Mouse (Mus musculus): ENCODE data around the gene Eipr1.
"Not testable (repeated sequence)": the region's sequence is repeated elsewhere in the genome, so short reads cannot be mapped to it uniquely, and the experiment has no call there.

Gene Eipr1

DNA sequence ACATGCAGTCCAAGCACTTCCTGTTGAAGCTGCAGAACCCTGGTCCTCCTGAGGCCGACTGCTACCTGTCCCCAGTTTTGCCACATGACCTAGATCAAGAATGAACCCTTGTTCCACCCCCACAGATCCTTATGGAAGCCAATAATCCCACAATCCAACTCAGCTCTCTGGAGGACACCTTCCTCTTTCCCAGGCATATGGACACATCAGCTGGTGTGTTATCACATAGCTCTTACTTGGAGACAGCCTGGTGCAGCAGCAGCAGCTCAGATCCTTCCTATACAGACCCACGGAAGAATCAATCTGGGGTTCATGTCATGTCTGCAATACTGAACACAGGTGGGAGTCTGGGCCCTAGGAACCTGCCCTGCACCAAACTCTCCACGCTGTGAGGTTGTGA, 145.0 kb downstream of the Eipr1 start:
- DNase-seq, result no peak

DNA sequence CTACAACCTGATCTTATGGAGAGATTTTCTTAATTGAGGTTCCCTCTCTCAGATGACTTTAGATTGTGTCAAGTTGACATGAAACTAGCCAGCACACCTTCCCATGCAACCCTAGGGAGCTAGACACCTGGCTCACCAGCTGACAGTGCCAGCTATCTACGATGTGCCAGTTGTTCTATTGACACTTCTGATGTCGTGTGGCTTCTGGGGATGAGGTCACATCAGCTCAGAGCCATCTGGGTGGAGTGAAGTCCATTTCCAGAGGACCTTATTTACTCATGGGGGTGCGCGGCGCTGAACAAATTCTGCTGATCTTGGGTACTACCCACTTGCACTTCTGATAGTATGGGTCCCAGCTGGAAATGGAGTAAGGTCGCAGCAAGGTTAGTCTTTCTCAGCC, 146.7 kb downstream of the Eipr1 start:
- no peak for DNase-seq

DNA sequence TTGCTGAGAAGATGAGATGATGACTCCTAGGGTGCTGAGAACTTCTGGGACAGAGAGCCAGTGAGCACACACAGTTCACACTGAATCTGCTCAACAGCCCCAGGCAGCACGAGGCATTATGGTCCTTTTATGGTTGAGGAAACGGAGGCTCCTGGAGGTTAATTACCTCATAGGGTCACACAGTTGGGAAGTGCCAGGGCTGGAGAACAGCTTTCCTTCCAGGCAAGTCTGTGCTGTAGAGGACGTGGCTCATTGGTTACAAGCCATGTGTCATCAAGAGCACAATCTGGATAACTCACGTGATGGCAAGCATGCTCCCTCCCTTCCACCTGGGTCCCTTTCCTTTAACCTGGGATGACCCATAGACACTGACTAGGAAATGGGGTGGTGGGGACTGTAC, 148.1 kb downstream of the Eipr1 start:
- no peak for DNase-seq

DNA sequence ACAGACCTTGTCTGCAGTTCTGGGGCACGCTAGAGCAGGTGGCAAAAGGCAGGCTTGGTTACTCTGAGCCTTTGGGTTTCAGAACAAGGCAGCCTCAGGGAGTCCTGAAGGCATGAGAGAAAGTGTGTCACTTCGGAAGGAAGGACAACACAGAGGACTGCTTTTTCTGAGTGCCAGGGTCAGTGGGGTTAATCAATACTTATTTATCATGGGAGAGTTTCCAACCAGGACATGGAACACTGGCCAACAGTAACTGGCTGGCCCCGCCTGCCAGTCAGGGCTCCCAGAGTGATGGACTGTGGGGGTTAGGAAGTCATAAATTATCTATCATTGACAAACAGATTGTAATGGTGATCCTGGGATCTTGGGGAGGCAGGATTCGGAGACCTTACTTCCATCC, 148.7 kb downstream of the Eipr1 start:
- DNase-seq, result no peak

DNA sequence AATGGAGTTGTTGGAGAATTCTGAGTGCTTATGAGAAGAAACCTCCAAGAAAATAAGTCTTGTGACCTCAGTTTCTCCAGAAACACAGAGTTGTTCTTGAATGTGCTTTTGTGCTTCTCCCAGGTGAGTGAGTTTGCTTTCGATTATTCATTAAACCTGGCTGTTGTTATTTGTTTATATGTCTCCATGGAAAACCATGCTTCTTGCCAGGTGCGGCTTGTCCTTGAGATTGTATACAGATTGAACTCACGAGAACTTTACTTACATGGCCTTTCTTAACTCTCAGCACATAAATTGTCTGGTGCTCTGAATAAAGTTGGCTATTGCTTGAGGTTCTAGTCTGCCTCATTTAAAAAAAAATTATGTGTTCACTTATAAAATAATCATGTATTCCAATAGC, 150.5 kb downstream of the Eipr1 start:
- no peak for DNase-seq

DNA sequence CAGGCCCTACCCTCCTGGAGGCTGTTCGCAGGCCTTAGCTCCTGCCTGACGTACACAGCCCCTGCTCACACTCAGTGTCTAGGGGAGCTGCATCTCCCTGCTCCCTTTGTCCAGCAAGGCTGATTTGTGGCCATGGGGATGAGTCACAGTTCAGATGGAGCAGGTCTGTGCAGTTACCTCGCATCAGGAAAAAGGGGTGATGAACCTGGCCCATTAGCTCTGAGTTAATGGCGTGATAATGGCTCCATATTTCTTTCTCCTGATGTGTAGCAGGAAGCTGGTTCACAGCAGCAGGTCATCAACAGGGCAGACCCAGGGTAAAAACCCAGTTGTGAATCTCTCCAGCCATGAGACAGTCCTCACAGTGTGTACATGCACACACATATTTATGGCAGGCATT, 151.5 kb downstream of the Eipr1 start:
- DNase-seq, result no peak

DNA sequence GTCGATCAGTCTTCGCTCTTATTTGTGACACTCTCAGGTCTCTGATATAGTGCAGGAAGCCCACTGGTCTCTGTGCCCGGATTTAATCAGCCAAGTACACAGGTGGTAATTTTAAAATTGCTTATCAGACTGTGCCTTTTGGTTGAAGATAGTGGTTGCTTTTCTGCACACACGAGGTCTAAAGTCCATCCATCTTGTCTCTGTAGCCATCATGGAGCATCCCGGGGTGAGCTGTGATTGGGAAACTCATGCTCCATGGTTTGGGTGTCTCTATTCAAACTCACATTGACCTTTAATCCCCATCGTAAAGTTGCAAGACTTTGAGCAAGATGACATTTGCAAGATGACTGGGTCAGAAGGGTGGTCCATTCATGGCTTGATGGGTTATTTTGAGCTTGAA, 153.9 kb downstream of the Eipr1 start:
- no peak for DNase-seq

DNA sequence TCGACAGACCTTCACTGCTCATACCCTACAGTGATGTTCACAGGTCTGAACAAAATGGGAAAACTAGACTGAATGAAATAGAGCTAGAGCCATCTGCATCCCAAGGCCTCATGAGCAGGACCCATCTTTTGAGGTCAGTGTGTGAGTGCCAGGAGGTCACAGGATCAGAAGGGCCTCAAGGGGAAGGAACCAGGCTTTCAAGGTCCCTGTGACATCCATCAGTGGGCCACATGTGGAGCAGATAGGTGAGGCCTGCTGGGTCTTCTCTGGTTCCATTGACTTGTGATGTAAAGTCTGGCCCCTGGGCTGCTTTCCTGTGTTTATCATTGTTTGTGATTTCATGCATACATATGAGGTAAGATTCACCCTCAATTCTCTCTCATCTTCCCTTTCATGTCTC, 154.4 kb downstream of the Eipr1 start:
- DNase-seq, result no peak

DNA sequence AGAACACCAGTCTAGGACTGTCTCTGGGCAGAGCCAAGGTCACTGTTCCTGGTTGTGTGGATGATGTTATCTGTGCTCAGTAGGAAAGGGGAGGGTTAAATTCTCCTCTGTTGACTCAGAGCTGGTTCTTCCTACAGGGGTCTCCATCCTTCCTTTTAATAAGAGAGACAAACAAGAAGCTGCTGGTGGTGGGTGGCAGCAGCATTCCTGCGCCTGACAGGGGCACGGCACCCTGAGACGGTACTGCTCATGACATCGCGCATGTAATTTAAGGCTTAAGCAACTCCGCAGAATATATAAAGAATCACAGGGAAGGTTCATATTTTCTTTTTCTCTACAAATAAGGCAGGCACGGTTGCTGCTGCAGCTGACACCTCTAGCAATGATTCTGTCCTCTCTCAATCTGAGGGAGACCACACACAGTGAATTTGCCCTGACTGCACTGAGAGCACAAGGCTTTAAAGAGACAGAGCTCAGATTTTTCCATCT, 155.2 kb downstream of the Eipr1 start:
- no peak for DNase-seq

DNA sequence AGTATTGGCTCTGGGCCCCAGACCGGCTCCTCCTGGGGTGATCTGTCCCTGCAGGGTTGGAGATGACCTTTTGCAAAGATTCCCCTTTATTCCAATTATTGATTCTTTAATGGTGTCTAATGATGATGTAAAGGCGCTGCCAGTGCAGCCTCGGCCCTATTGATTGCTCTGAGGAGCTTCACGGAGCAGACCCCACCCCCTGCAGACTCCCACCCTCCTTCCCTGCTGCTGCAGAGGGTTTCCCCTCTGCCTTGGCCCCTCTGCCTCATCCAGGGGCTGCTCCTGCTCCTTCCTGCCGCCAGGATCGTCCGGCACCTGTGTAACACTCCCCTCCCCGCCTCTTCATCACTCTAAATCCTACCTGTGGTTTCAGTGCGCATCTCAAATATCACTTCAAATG, 156.2 kb downstream of the Eipr1 start:
- DNase-seq, result no peak

DNA sequence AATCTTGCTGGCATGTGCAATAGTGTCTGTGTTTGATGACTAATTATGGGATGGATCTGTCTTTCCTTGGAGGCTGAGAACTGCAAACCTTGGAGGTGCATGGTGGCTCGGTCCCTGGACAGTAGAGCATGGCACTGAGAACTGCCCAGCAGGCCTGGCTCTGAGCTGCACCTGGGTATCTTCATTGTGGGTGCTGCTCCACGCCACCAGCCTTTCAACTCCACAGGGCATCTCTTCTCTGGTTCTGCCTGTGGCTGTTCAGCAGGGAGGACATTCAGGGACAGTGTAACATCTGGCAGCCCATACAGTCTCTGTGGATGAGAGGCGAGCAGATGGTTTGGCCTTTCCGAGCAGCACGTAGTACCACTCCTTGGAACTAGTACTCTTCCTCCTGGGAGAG, 158.2 kb downstream of the Eipr1 start:
- no peak for DNase-seq

DNA sequence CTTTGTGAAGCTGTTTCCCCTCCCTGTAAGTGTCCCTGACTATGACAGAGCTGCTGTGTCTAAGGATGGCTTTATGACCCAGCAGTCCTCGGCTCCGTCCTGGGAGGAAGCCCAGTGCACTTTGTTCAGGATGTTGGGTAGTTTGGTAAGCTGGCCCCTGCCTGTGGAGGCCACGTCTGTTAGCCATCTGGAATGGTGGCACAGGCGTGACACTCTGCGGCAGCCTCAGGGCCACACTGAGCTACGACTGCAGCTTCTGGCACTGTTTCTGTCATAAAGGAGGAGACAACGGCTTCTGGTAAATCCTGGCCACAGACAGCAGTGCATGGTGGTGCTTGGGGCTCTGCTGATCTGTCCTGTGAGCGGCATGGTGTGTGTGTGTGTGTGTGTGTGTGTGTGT, 159.0 kb downstream of the Eipr1 start:
- DNase-seq, result no peak

DNA sequence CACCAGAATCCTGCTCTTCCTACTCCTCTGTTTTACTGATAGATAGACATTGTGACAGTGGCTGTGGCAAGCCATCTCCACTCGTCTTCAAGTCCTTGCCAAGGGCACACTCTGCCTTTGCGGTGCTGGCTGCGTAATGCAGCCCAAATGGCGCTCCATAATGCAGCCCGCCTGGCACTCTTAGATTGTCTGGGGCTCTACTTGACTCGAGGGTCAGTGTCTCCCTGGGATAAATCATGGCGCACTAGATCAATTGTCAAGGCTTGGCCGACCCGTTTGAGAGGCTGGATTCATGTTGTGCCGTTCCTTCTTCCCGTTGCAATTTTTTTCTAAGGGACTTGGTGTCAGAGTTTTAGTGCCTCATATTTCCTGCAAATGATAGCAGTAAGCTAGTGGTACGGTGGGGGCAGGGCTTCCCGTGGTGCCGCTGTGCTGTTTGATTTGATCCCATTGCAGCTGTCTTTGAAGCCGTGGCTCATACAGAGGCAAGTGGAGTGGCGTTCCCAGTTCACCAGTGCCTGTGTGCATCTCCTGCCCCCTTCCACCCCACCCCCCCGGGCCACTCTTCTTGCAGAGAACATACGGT, 160.8 kb downstream of the Eipr1 start:
- no peak for DNase-seq

DNA sequence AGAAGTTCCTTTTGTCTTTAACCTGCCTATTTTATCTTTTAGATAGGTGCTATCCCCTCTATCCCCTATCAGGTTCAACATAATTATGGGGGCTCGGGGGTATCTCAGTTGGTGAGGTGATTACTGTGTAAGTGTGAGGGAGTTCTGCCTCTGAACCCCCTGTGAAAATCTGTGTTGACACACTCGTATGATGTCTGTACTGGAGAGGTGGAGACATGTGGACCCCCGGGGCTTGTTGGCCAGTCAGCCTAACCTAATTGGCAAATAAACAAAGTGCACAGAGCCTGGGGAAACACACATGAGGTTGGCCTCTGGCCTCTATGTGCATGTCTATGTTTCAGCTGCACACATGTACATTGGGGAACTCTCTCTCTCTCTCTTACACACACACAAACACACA, 161.5 kb downstream of the Eipr1 start:
- DNase-seq, result no peak

DNA sequence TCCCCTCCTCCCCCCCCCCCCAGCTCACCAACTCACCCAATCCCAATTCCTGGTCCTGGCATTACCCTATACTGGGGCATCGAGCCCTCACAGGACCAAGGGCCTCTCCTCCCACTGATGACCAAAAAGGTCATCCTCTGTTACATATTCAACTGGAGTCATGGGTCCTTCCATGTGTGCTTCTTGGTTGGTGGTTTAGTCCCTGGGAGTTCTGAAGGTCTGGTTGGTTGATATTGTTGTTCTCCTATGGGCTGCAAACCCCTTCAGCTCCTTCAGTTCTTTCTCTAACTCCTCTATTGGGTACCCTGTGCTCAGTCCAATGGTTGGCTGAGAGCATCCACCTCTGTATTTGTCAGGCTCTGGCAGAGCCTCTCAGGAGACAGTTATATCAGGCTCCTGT, 162.5 kb downstream of the Eipr1 start:
- DNase-seq, result not testable (repeated sequence)

All from thymus, adult 18-20 months (tissue).